Mouse (Mus musculus): Measurements from ENCODE around the gene Riok2. TPM values are rescaled to one million over a fixed set of nuclear protein-coding genes. Genes with fewer than 3 reads are reported as not detected.
"Not testable (repeated sequence)": the region's sequence is repeated elsewhere in the genome, so short reads cannot be mapped to it uniquely, and the experiment has no call there.

Gene Riok2
- polyA plus RNA-seq (2014; fragmentation: Nextera tagmentation; extraction: Ambion mirVana), result 30.7 and 33.8 TPM in 2 replicates

DNA sequence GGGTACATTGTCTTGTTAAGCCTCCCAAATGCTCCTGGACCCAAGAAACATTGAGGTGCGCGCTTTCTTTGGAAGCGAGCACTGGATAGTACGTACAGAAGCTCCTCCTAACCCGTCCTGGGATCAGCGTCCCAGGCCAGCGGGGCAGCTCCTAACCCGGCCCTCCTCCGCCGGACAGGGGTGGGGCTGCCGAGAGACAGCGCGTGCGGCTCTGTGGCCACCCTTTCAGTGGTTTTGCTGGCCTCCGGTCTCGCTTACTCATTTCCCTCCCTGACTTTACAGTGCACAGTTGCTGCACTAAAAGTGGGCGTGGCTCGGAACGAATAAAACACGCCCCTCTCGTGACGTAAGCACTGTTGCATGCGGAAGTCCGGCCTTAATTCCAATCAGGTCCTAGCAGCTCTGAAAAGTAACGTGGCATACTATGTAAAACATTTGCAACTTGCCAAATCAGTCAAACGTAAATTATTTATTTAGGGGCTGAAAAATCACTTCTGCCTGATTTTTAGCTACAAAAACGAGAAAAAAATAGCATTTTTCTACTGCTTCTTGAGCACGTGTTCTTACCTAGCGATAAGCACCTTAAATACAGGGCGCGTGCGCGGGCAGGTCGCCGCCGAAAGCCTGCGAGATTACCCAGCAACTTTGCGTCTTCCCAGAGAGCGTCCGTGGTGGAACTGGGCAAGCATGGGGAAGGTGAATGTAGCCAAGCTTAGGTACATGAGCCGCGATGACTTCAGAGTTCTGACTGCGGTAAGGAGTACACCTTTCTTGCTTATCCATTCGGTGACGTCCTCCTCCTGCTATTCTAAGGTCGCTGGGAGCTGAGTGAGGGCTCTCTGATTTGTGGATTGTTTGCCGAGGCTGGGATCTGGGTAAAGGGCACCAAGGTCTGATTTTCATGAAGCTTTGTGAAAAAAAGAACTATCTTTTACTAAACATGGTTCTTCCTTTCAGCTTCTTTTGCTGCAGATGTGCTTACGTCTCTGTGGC lies at the start of gene Riok2:
Riok2 (plus strand) TSS at position 392 of the 993 bp plus-strand sequence.
- peak; percentile 99 for DNase-seq (ENCODE audit: low spot score)
- peaks cover 16% of the 10 kb centered on the region for H3K36me3 ChIP-seq (ENCODE audit: control insufficient read depth, insufficient read depth, low read length)
- peaks cover 10% of the 10 kb centered on the region for H3K4me1 ChIP-seq (ENCODE audit: control insufficient read depth, insufficient read depth, low read length)
- WGBS, result under 1% methylated on average over 48 of the region's 48 CpGs
- H3K9ac ChIP-seq (ENCODE audit: low read length), result peak within 1 kb of the TSS; percentile 83
- H3K9me3 ChIP-seq (replicated peaks; ENCODE audit: control insufficient read depth, low read length), result no peaks in the 10 kb centered on the region
- H3K4me2 ChIP-seq (ENCODE audit: low read length), result peak within 1 kb of the TSS; percentile 72
- peak; percentile 97 for ATAC-seq
- H3K4me3 ChIP-seq (ENCODE audit: low read depth, low read length), result peak within 1 kb of the TSS; percentile 69
- no peaks in the 10 kb centered on the region for H3K27me3 ChIP-seq (replicated peaks; ENCODE audit: control insufficient read depth, insufficient read depth, low read length)
- peak within 1 kb of the TSS; percentile 66 for H3K27ac ChIP-seq (ENCODE audit: low read depth, low read length)

DNA sequence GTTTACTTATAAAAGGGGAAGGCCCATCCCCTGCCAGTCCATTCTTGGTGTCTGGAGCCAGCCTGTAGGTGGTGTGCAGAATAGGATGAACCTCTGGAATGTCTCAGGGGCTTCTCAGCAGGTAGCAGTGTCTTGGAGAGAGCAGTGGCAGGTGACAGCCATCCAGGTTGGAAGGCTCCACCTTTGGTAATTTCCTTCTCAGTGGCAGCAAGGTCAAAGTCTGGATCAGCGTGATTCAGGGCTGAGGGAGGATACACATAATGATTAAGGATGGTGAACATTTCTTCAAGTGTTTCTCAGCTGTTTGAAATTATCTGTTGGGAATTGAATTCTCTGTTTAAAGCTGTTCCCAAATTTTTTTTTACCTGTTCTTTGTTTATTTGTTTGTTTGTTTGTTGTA lies 48.1 kb upstream of the Riok2 start:
- not testable (repeated sequence) for ATAC-seq; H3K9ac ChIP-seq (ENCODE audit: low read length); H3K27me3 ChIP-seq (replicated peaks; ENCODE audit: control insufficient read depth, insufficient read depth, low read length); H3K27ac ChIP-seq (ENCODE audit: low read depth, low read length); DNase-seq (ENCODE audit: low spot score); H3K4me1 ChIP-seq (ENCODE audit: control insufficient read depth, insufficient read depth, low read length); H3K9me3 ChIP-seq (replicated peaks; ENCODE audit: control insufficient read depth, low read length); H3K4me2 ChIP-seq (ENCODE audit: low read length); H3K36me3 ChIP-seq (ENCODE audit: control insufficient read depth, insufficient read depth, low read length); H3K4me3 ChIP-seq (ENCODE audit: low read depth, low read length)
- WGBS, result 89% methylated on average over 1 of the region's 1 CpGs

DNA sequence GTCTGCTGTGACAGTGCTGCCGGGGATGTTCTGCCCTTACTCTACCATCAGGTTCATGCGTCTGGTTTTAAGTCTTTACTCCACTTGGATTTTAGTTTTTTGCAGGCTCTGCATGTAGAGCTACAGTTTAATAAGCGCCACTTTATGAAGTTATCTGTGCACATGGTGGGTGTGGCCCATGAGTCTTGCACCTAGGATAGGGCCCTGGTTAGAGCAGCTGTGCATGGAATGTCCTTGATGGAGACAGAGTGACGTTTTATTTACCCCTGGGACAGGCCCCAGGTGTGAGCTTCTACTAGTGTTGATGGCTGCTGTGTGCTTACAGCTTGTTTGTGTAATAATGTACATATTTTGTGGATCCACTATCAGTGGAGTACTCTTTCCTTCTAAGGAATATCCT lies 47.5 kb upstream of the Riok2 start:
- ATAC-seq (no peak), DNase-seq (ENCODE audit: low spot score) (no peak)
- Histone ChIP-seq H3K4me1 (ENCODE audit: control insufficient read depth, insufficient read depth, low read length) (no peaks in the 10 kb centered on the region), H3K4me2 (ENCODE audit: low read length) (no peak overlapping the region), H3K27me3 (replicated peaks; ENCODE audit: control insufficient read depth, insufficient read depth, low read length) (no peaks in the 10 kb centered on the region), H3K9me3 (replicated peaks; ENCODE audit: control insufficient read depth, low read length) (no peaks in the 10 kb centered on the region), H3K27ac (ENCODE audit: low read depth, low read length) (no peak overlapping the region), H3K9ac (ENCODE audit: low read length) (no peak overlapping the region), H3K4me3 (ENCODE audit: low read depth, low read length) (no peak overlapping the region), H3K36me3 (ENCODE audit: control insufficient read depth, insufficient read depth, low read length) (no peaks in the 10 kb centered on the region)
- WGBS, result 81% methylated on average over 4 of the region's 4 CpGs

DNA sequence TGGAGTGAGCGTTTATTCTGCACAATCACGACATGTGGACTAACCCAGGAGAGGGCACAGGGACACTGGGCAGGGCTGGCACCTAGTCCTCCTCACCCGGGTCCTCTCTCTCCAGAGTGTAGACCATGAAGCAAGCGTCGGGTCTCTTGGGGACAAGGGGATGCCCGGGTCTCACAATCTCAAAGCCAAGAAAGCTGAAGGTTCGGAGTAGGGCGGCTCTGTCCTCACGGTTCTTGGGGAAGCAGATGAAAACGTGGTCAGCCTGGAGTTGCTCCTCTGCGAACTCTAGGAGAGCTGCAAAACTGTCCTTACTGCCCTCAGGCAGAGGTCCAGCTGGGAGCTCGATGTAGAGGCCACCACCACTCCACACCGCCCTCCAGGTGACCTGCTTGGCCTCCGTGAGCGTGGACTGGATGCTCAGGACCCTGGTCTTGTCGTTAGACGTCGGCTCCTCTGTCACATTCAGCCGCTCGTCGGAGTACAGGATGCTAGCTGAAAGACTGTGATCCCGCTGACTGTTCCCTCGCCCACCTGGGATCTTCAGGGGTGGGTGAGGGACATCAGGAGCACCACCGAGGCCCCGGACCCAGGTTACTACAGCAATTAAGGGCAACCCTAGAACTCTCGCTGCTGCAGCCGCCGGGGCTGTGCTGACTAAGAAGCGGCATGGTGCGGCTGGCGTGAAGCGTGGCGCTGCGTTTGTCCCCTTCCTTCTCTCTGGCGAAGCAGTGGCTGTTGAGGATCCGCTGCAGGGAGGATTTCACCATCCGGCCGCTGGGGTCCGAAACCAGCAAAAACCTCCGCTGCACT lies 28.5 kb upstream of the Riok2 start:
- peak overlapping the region; percentile 32; the same call in 1 of the 2 replicates for H3K9ac ChIP-seq (ENCODE audit: low read length)
- DNase-seq (ENCODE audit: low spot score) (peak; percentile 0), ATAC-seq (peak; percentile 88)
- H3K36me3 ChIP-seq (ENCODE audit: control insufficient read depth, insufficient read depth, low read length); H3K4me1 ChIP-seq (ENCODE audit: control insufficient read depth, insufficient read depth, low read length); H3K9me3 ChIP-seq (replicated peaks; ENCODE audit: control insufficient read depth, low read length); H3K27me3 ChIP-seq (replicated peaks; ENCODE audit: control insufficient read depth, insufficient read depth, low read length); H3K27ac ChIP-seq (ENCODE audit: low read depth, low read length): not testable (repeated sequence)
- H3K4me2 ChIP-seq (ENCODE audit: low read length), result peak overlapping the region; percentile 50
- WGBS, result 5% methylated on average over 32 of the region's 40 CpGs
- H3K4me3 ChIP-seq (ENCODE audit: low read depth, low read length), result peak overlapping the region; percentile 22

DNA sequence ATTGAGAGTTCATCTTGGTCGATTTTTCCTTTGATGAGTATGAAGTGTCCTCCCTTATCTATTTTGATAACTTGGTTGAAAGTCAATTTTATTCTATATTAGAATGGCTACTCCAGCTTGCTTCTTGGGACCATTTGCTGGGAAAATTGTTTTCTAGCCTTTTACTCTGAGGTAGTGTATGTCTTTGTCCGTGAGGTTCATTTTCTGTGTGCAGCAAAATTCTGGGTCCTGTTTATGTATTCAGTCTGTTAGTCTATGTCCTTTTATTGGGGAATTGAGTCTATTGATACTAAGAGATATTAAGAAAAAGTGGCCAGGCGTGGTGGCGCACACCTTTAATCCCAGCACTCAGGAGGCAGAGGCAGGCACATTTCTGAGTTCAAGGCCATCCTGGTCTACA lies 27.8 kb upstream of the Riok2 start:
- not testable (repeated sequence) for H3K4me1 ChIP-seq (ENCODE audit: control insufficient read depth, insufficient read depth, low read length); H3K9me3 ChIP-seq (replicated peaks; ENCODE audit: control insufficient read depth, low read length); H3K27me3 ChIP-seq (replicated peaks; ENCODE audit: control insufficient read depth, insufficient read depth, low read length); H3K27ac ChIP-seq (ENCODE audit: low read depth, low read length); ATAC-seq; H3K36me3 ChIP-seq (ENCODE audit: control insufficient read depth, insufficient read depth, low read length)
- peak overlapping the region; percentile 22 for H3K4me3 ChIP-seq (ENCODE audit: low read depth, low read length)
- 37% methylated on average over 4 of the region's 4 CpGs for WGBS
- peak; percentile 1 for DNase-seq (ENCODE audit: low spot score)
- H3K9ac ChIP-seq (ENCODE audit: low read length), result peak overlapping the region; percentile 32; the same call in 1 of the 2 replicates
- H3K4me2 ChIP-seq (ENCODE audit: low read length), result peak overlapping the region; percentile 50

DNA sequence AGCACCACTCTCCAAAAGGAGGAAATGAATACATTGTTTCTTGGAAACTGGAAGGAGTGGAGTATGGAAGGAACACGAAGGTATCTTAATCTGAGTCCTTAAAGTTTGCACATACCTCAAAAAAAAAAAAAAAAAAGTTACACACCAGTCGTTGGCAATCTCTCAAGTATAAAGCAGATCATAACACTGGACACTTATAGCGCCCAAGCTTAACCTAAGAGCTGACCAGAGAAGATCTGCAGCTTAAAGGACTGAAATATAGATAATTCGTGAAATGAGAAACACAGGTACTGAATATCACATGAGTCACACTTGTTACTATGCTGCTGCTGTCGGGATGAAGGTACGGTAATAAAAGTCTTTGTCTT lies 575 bp upstream of the Riok2 start:
- DNase-seq (ENCODE audit: low spot score) (no peak), ATAC-seq (peak; percentile 24)
- Histone ChIP-seq H3K36me3 (ENCODE audit: control insufficient read depth, insufficient read depth, low read length) (peaks cover 11% of the 10 kb centered on the region), H3K9me3 (replicated peaks; ENCODE audit: control insufficient read depth, low read length) (no peaks in the 10 kb centered on the region), H3K9ac (ENCODE audit: low read length) (peak overlapping the region; percentile 83), H3K27ac (ENCODE audit: low read depth, low read length) (peak overlapping the region; percentile 66; the same call in 1 of the 2 replicates), H3K4me1 (ENCODE audit: control insufficient read depth, insufficient read depth, low read length) (peaks cover 10% of the 10 kb centered on the region), H3K4me2 (ENCODE audit: low read length) (peak overlapping the region; percentile 72), H3K27me3 (replicated peaks; ENCODE audit: control insufficient read depth, insufficient read depth, low read length) (no peaks in the 10 kb centered on the region), H3K4me3 (ENCODE audit: low read depth, low read length) (peak overlapping the region; percentile 69)
- 3% methylated on average over 6 of the region's 6 CpGs for WGBS

DNA sequence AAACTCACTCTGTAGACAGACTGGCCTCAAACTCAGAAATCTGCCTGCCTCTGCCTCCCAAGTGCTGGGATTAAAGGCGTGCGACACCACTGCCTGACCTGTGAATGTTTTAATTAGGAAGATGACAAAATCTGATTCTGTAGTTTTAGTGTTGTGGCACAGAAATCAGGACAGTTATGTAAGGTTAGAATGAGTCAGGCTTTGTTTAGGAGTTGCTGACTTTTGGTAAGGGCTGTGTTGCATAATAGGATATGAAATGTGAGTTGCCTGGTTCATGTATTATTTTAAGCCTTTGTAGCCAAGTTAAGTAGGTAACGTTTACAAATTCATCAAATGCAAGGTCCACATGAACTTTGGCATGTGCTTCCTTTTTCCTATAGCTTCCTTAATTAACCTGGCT lies 1.5 kb downstream of the Riok2 start:
- Histone ChIP-seq H3K27me3 (replicated peaks; ENCODE audit: control insufficient read depth, insufficient read depth, low read length) (no peaks in the 10 kb centered on the region), H3K27ac (ENCODE audit: low read depth, low read length) (no peak overlapping the region), H3K9me3 (replicated peaks; ENCODE audit: control insufficient read depth, low read length) (no peaks in the 10 kb centered on the region), H3K4me3 (ENCODE audit: low read depth, low read length) (peak overlapping the region; percentile 69; the same call in 1 of the 2 replicates), H3K36me3 (ENCODE audit: control insufficient read depth, insufficient read depth, low read length) (peaks cover 17% of the 10 kb centered on the region), H3K9ac (ENCODE audit: low read length) (peak overlapping the region; percentile 83), H3K4me2 (ENCODE audit: low read length) (peak overlapping the region; percentile 72), H3K4me1 (ENCODE audit: control insufficient read depth, insufficient read depth, low read length) (peaks cover 10% of the 10 kb centered on the region)
- DNase-seq (ENCODE audit: low spot score) (no peak), ATAC-seq (no peak)
- WGBS, result 88% methylated on average over 3 of the region's 3 CpGs

DNA sequence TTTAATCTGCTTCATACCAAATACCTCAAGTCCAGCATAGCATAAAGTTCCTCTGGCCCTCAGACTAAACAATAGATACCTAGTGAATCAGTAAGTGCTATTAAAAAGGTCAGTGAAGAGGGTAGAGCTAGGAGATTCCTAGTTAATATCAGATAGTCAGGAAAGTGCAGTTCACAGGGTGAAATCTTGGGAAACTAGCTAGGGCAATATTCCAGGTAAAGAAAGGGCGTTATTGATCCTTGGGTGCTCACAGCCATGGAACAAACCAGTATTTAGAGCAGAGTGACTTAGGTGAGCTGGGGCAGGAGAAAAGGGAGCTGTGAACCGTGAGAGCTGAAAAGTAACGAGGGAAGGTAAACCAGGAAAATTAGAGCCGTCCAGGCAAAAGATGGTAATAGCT lies 9.6 kb downstream of the Riok2 start:
- ATAC-seq (no peak), DNase-seq (ENCODE audit: low spot score) (no peak)
- H3K36me3 ChIP-seq (ENCODE audit: control insufficient read depth, insufficient read depth, low read length), result peaks cover 56% of the 10 kb centered on the region
- WGBS, result 86% methylated on average over 4 of the region's 4 CpGs
- H3K4me3 ChIP-seq (ENCODE audit: low read depth, low read length), result no peak overlapping the region
- no peaks in the 10 kb centered on the region for H3K27me3 ChIP-seq (replicated peaks; ENCODE audit: control insufficient read depth, insufficient read depth, low read length)
- no peaks in the 10 kb centered on the region for H3K4me1 ChIP-seq (ENCODE audit: control insufficient read depth, insufficient read depth, low read length)
- no peaks in the 10 kb centered on the region for H3K9me3 ChIP-seq (replicated peaks; ENCODE audit: control insufficient read depth, low read length)
- H3K27ac ChIP-seq (ENCODE audit: low read depth, low read length), result no peak overlapping the region
- no peak overlapping the region for H3K4me2 ChIP-seq (ENCODE audit: low read length)
- H3K9ac ChIP-seq (ENCODE audit: low read length), result no peak overlapping the region

Measured in forebrain, embryonic 14.5 days (tissue).